Mouse (Mus musculus): ENCODE data around the gene Sall4.

Sall4 gene

GRCm38 (mm10) chr2:168742649-168743048 lies 25.1 kb downstream of the Sall4 start:
- peak in 1 of 2 experiments; percentile 43 for DNase-seq

DNA sequence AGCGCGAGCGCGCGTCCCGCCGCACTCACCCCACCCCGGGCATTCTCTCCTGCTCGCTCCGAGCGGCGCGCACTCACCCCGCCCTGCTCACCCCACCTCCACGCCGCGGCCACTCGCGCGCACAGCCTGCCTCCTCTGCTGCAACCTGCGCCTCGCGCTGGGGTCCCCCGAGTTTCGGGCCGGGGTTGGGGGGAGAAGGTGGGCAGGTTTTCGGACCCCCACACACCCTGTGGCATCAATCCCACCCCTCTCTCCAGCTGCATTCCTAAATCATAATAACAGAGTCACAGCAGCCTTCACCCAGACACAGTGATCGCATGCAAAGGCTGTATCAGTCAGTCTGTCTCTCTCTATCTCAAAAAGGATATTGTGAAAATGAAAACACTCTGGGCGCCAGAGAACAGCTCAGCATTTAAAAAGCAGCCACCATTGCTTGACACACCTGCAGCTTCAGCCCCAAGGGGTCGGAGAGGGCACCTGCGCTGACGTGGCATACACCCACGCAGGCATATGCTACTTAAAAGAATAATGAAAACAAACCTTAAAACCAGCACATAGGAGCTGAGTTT lies 25.6 kb downstream of the Sall4 start, which contains the start of gene Atp9a:
TSS of gene Atp9a (minus strand) at position 351 of the 569 bp plus-strand sequence.
- peak in 1 of 2 experiments; percentile 19 for DNase-seq

DNA sequence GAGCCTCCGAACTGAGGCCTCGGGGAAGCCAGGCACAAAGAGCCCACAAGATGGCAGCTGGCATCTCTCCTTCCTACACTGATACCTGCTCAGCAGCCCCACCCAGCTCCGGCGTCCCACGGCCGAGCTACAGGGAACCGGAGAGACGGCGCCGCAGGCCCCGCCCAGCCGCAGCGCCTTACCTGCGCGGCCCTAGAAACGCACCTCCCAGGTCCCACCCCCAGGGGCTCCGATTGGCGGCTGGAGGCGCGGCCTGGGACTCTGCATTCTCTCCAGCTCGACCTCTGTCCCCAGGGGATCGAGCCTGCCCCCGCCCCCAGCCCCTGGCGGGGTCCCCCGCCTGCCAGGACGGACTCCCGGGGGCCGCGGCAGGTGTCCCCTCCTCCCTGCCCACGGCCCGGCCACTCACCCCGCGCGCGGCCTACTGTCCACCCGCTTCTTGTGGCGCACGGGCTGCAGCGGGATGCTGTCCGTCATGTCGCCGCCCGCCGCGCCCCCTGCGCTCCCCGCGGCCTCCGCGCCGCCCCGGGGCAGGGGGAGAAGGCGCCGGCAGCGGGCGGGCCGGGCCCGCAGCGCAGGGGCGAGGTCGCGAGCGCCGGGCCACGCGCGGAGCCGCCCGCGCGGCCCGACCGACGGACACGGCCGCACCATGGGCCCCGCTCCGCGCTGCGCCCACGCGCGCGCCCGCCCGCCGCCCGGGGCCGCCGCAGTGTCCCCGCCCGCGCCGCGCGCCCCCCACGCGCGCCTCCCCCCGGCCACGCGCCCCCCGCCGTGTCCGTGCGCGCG lies 26.3 kb downstream of the Sall4 start:
- DNase-seq, result peak; percentile 26 to 28

DNA sequence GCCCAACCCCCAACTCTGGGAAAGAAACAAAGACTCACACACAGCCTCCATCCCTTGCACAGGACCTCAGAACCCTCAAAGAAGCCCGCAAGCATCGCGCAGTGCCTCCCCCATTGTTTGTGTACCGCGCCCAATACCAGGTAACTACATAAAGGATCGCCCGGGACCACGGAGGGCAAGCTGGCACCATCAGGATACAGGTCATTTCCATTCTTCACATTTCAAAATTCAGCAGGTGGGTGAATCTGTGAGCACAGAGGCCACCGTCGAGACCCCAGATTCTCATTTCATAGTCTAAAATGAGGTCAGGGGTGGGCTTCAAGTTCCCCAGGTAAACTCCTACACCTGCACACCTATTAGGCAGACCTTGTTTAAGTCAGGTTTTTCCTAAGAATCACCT lies 27.2 kb downstream of the Sall4 start:
- DNase-seq, result no peak

DNA sequence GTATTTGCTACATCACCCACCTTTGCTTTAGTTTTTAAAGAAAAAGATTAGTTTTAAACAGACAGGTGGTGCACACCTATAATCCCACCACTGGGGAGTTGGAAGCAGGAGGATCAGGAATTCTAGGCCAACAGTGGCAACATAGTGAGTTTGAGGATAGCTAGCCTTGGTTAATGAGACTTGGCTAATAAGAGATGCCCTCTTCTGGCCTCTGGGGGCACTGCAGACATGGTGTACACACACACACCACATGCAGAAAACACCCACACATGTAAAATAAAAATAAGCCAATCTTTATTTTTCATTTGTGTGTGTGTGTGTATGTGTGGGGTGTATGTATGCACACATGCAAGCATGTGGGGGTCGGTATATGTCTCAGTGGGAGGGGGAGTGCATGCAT lies 28.9 kb downstream of the Sall4 start:
- DNase-seq, result no peak

DNA sequence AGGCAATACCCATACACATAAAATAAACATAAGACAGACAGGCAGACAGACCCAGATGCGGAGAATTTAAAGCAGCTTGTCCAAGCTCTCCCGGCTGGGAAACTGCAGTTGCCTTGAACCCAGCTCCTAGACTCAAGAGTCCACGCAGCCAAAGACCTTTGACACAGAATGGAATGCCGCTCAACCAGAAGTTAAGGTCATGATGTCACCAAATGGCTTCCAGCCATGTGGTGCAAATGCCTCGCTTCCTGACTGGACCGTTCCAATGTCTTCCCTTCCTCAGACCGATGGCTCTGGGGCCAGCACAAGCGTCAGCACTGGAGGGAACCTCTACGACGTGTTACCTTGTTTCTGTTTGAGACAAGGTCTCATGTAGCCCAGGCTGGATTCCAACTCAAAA lies 29.9 kb downstream of the Sall4 start:
- no peak for DNase-seq

- DNase-seq, result no peak
Measured at GRCm38 (mm10) chr2:168734023-168734422, 33.7 kb downstream of the Sall4 start.

DNA sequence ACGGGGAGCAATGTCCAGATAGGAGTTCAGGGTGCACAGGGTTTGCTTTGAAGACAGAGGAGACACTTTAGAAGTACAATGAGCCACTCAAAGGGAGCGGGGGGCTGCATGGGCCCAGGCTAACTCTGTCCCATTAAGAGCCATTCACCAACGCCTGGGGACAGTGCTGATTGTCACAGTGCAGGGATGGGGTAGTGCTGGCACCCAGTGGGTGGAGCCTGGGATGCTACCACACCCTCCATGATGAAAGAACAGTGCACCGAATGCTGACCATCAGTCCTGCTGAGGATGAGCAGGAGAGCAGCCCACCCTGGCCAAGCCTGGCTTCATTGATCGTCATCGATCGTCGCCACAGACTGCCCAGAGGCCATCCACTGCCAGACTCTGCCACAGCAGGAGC lies 36.5 kb downstream of the Sall4 start:
- DNase-seq, result no peak

- no peak for DNase-seq
Measured at GRCm38 (mm10) chr2:168729736-168730135, 38.0 kb downstream of the Sall4 start.

DNA sequence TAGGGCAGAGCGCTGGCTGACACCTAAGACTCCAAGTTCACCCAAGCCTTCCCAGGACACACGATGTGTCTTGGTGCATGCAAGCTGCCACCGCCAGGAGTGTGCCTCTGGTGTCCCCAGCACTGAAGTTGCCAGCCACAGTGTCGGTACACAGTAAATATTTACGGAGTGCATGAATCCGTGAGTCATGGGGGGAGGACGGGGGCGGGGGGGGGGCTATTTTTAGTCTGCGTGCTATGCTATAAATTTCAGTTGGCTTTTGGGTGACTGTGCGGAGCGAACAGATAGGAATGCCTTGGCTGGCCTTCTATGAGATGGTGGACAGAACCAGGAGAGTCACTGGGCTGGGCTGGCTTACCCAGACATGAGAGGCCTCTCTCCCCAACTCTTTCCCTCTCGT lies 39.7 kb downstream of the Sall4 start:
- no peak for DNase-seq

- no peak for DNase-seq
Measured at GRCm38 (mm10) chr2:168726007-168726406, 41.7 kb downstream of the Sall4 start.

- no peak for DNase-seq
Measured at GRCm38 (mm10) chr2:168721313-168721712, 46.4 kb downstream of the Sall4 start.

- DNase-seq, result no peak
Measured at GRCm38 (mm10) chr2:168719742-168720141, 48.0 kb downstream of the Sall4 start.

DNA sequence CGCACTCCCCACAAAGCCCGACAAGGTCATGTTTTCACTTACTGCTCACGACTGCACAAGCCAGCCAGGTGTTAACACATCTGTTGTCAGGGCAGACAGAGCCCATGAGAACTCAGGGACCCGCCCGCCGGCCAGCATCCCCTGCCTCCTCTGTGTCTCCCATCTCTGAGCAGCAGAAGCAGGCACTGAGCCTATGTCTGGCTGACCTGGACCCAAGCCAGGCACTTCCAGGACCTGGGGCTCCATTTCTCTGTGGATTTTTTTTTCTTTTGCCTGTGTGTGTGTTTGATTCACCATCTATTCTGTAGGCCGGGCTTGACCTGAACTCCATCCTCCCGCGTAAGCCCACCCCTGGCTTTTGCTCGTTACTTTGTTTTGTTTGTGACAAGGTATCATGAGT lies 49.0 kb downstream of the Sall4 start:
- DNase-seq, result no peak

GRCm38 (mm10) chr2:168718267-168718666 lies 49.5 kb downstream of the Sall4 start:
- no peak for DNase-seq

- no peak for DNase-seq
Measured at GRCm38 (mm10) chr2:168712199-168713176, 55.3 kb downstream of the Sall4 start.

- no peak for DNase-seq
Measured at GRCm38 (mm10) chr2:168710979-168711378, 56.8 kb downstream of the Sall4 start.

GRCm38 (mm10) chr2:168707766-168708165 lies 60.0 kb downstream of the Sall4 start:
- no peak for DNase-seq

DNA sequence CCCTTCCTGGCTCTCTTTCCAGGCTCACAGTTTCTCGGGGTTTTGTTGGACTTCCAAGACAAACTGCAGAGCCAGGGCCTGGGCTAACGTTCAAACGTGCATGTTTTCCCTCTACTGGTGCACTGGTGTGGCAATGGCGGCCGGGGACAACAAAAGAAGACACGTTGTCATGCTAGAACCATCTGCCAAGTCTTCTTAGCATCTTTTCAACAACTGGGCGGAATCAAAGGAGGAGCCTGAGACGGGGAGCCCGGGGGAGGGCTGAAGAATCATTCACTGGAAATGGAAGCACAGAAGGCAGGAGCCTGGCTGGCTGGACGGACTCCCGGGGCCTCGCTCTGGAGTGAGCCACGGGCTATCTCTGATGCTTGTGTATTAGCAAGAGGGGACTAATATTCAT lies 65.5 kb downstream of the Sall4 start:
- DNase-seq, result no peak

All from spleen, adult 18-20 months (tissue).